Mouse (Mus musculus): ENCODE results near the gene Gm3005. TPM values are rescaled to one million over a fixed set of nuclear protein-coding genes. Genes with fewer than 3 reads are reported as not detected.
"Not testable (repeated sequence)": the region's sequence is repeated elsewhere in the genome, so short reads cannot be mapped to it uniquely, and the experiment has no call there.

Gene Gm3005
- polyA plus RNA-seq (2012; ENCODE audit: insufficient read depth, insufficient read length, low replicate concordance, missing spikeins), result not detected in 2 replicates

DNA sequence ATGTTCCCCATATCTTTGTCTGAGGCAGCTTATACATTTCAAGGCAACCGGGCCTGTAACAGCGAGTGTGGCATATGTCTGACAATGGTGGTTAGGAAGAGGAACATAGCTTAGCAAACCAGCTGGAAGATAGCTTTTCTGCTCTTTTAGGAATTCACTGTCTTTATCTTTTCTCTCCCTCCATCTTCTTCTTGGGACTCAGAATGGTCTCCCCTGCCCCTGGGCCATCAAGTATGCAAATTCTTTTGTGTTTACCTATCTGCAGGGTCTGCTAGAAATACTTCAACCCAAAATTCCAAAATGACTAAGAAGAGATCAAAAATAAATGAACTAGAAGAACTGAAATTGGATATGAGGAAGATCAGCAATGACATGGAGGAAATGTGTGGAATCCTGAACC lies at the start of gene Gm3005:
Gene Gm3005 (plus strand): TSS at position 301 of the 400 bp plus-strand sequence.
- not testable (repeated sequence) for H3K4me3 ChIP-seq (ENCODE audit: insufficient read depth, low read depth, low read length)
- no CpG with 5 or more reads among the region's 2 CpGs for WGBS

DNA sequence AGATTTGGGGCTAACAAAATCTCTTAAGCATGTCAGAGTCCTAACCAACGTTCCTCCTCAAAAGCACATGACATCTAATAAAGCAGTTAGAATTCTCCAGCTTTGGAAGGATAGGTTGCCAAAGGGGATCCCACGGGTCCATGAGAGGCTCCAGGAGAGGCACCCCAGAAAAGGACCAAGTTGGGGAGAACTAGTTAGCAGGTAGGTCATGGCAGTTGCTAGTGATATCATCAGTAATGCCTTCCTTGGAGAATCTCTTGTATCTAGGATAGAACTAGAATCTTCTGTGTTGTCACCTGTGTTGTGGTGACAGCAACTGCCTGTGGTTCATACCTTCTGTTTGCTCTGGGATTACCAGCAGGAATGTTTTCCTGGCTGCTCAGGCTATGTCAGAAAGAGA lies 33.1 kb upstream of the Gm3005 start, which contains the start of gene Gm10413:
Gene Gm10413 (plus strand): TSS at position 301 of the 400 bp plus-strand sequence.
- H3K4me1 ChIP-seq (ENCODE audit: control insufficient read depth, insufficient read depth, low read length); H3K4me3 ChIP-seq (ENCODE audit: insufficient read depth, low read depth, low read length); H3K27ac ChIP-seq (ENCODE audit: insufficient read depth, low read depth, low read length): not testable (repeated sequence)
- WGBS, result no CpG with 5 or more reads among the region's 2 CpGs

More for the DNA sequence above, at the start of gene Gm3005:
- H3K27ac ChIP-seq (ENCODE audit: insufficient read depth, low read depth, low read length); H3K4me1 ChIP-seq (ENCODE audit: control insufficient read depth, insufficient read depth, low read length): not testable (repeated sequence)

DNA sequence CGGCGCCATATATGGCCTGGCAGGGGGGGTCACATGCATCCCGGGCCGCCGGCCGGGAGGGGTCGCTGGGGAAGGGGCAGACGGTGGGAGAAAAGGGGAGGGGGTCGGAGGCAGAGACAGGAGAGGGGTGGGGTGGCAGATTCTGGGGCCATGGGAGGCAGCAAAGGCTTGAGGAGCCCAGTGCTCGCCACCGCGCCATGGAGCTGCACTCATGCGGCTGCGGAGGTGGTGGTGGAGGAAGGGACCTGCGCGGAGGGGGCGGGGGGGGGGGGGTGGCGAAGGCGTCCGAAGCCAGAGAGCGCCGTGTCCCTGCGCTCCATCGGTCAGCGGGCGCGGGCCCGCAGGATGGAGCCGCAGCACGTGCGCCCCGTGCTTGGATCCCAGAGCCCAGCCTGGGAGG lies 15.6 kb upstream of the Gm3005 start, which contains the start of gene Gm10409:
Gene Gm10409 (plus strand): TSS at position 301 of the 400 bp plus-strand sequence.
- WGBS, result no CpG with 5 or more reads among the region's 32 CpGs
- H3K4me3 ChIP-seq (ENCODE audit: insufficient read depth, low read depth, low read length); H3K27ac ChIP-seq (ENCODE audit: insufficient read depth, low read depth, low read length); H3K4me1 ChIP-seq (ENCODE audit: control insufficient read depth, insufficient read depth, low read length): not testable (repeated sequence)

DNA sequence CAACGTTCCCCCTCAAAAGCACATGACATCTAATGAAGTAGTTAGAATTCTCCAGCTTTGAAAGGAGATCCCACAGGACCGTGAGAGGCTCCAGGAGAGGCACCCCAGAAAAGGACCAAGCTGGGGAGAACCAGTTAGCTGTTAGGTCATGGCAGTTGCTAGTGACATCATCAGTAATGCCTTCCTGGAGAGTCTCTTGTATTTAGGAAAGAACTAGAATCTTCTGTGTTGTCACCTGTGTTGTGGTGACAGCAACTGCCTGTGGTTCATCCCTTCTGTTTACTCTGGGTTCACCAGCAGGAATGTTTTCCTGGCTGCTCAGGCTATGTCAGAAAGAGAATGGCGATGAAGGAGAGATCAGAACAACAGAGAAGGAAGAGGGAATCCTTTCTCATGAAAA lies 21.2 kb downstream of the Gm3005 start, which contains the start of gene Gm10408:
Gene Gm10408 (plus strand): TSS at position 301 of the 400 bp plus-strand sequence.
- not testable (repeated sequence) for H3K4me1 ChIP-seq (ENCODE audit: control insufficient read depth, insufficient read depth, low read length); H3K27ac ChIP-seq (ENCODE audit: insufficient read depth, low read depth, low read length); H3K4me3 ChIP-seq (ENCODE audit: insufficient read depth, low read depth, low read length)
- no CpG with 5 or more reads among the region's 3 CpGs for WGBS

DNA sequence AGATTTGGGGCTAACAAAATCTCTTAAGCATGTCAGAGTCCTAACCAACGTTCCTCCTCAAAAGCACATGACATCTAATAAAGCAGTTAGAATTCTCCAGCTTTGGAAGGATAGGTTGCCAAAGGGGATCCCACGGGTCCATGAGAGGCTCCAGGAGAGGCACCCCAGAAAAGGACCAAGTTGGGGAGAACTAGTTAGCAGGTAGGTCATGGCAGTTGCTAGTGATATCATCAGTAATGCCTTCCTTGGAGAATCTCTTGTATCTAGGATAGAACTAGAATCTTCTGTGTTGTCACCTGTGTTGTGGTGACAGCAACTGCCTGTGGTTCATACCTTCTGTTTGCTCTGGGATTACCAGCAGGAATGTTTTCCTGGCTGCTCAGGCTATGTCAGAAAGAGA lies 206.3 kb downstream of the Gm3005 start, which contains the start of gene Gm3012:
Gene Gm3012 (plus strand): TSS at position 301 of the 400 bp plus-strand sequence.
- no CpG with 5 or more reads among the region's 2 CpGs for WGBS
- H3K4me3 ChIP-seq (ENCODE audit: insufficient read depth, low read depth, low read length); H3K27ac ChIP-seq (ENCODE audit: insufficient read depth, low read depth, low read length); H3K4me1 ChIP-seq (ENCODE audit: control insufficient read depth, insufficient read depth, low read length): not testable (repeated sequence)

Other genes starting within 250 kb of the Gm3005 start
- not detected in 2 replicates for gene Gm5795, start 239.8 kb upstream of the Gm3005 start, polyA plus RNA-seq (2012; ENCODE audit: insufficient read depth, insufficient read length, low replicate concordance, missing spikeins)
- not detected in 2 replicates for gene D830030K20Rik, start 219.6 kb upstream of the Gm3005 start, polyA plus RNA-seq (2012; ENCODE audit: insufficient read depth, insufficient read length, low replicate concordance, missing spikeins)
- not detected in 2 replicates for gene Gm2956, start 95.5 kb upstream of the Gm3005 start, polyA plus RNA-seq (2012; ENCODE audit: insufficient read depth, insufficient read length, low replicate concordance, missing spikeins)
- not detected in 2 replicates for gene Gm10413, start 33.0 kb upstream of the Gm3005 start, polyA plus RNA-seq (2012; ENCODE audit: insufficient read depth, insufficient read length, low replicate concordance, missing spikeins)
- not detected in 2 replicates for gene Gm10409, start 15.5 kb upstream of the Gm3005 start, polyA plus RNA-seq (2012; ENCODE audit: insufficient read depth, insufficient read length, low replicate concordance, missing spikeins)
- not detected in 2 replicates for gene Gm10408, start 21.3 kb downstream of the Gm3005 start, polyA plus RNA-seq (2012; ENCODE audit: insufficient read depth, insufficient read length, low replicate concordance, missing spikeins)
- not detected in 2 replicates for gene Gm3012, start 206.4 kb downstream of the Gm3005 start, polyA plus RNA-seq (2012; ENCODE audit: insufficient read depth, insufficient read length, low replicate concordance, missing spikeins)
- gene Gm3020, start 223.9 kb downstream of the Gm3005 start, polyA plus RNA-seq (2012; ENCODE audit: insufficient read depth, insufficient read length, low replicate concordance, missing spikeins), result not detected in 2 replicates

Measured in olfactory bulb, adult 2 months (tissue).